Mouse (Mus musculus): ENCODE measurements around the gene Fahd1. TPM values are rescaled to one million over a fixed set of nuclear protein-coding genes. Genes with fewer than 3 reads are reported as not detected.

The Fahd1 gene
- total RNA-seq, 1 experiment from 2014 or later = 19.6 TPM

GRCm38 (mm10) chr17:24886932-24887271 lies 36.7 kb upstream of the Fahd1 start:
- no peak for ATAC-seq (replicated peaks in 1 of 2; ENCODE audit: insufficient read depth in 1 of 2, low FRiP score in 2 of 2, low TSS enrichment in 1 of 2, low read depth in 1 of 2, poor library complexity in 2 of 2, severe bottlenecking in 2 of 2)

GRCm38 (mm10) chr17:24886134-24886931 lies 36.2 kb upstream of the Fahd1 start, which contains the start of the genes Nubp2 and Spsb3:
TSS of gene Nubp2 (minus strand) at chr17:24886349.
TSS of gene Spsb3 (plus strand) at chr17:24886643.
- ATAC-seq (replicated peaks in 1 of 2; ENCODE audit: insufficient read depth in 1 of 2, low FRiP score in 2 of 2, low TSS enrichment in 1 of 2, low read depth in 1 of 2, poor library complexity in 2 of 2, severe bottlenecking in 2 of 2) = peak; percentile 94 to 95

- ATAC-seq (replicated peaks in 1 of 2; ENCODE audit: insufficient read depth in 1 of 2, low FRiP score in 2 of 2, low TSS enrichment in 1 of 2, low read depth in 1 of 2, poor library complexity in 2 of 2, severe bottlenecking in 2 of 2) = no peak
Measured at GRCm38 (mm10) chr17:24885356-24886133, 35.4 kb upstream of the Fahd1 start.

GRCm38 (mm10) chr17:24884391-24884790 lies 34.2 kb upstream of the Fahd1 start:
- ATAC-seq (replicated peaks in 1 of 2; ENCODE audit: insufficient read depth in 1 of 2, low FRiP score in 2 of 2, low TSS enrichment in 1 of 2, low read depth in 1 of 2, poor library complexity in 2 of 2, severe bottlenecking in 2 of 2) = no peak

- peak in 1 of 2 experiments; percentile 8; a peak in 1 of 4 replicates for ATAC-seq (replicated peaks in 1 of 2; ENCODE audit: insufficient read depth in 1 of 2, low FRiP score in 2 of 2, low TSS enrichment in 1 of 2, low read depth in 1 of 2, poor library complexity in 2 of 2, severe bottlenecking in 2 of 2)
Measured at GRCm38 (mm10) chr17:24881738-24882440, 31.7 kb upstream of the Fahd1 start.

- no peak for ATAC-seq (replicated peaks in 1 of 2; ENCODE audit: insufficient read depth in 1 of 2, low FRiP score in 2 of 2, low TSS enrichment in 1 of 2, low read depth in 1 of 2, poor library complexity in 2 of 2, severe bottlenecking in 2 of 2)
Measured at GRCm38 (mm10) chr17:24878531-24878930, 28.4 kb upstream of the Fahd1 start.

GRCm38 (mm10) chr17:24878117-24878397 lies 27.9 kb upstream of the Fahd1 start:
- no peak for ATAC-seq (replicated peaks in 1 of 2; ENCODE audit: insufficient read depth in 1 of 2, low FRiP score in 2 of 2, low TSS enrichment in 1 of 2, low read depth in 1 of 2, poor library complexity in 2 of 2, severe bottlenecking in 2 of 2)

GRCm38 (mm10) chr17:24877336-24878116 lies 27.4 kb upstream of the Fahd1 start:
- ATAC-seq (replicated peaks in 1 of 2; ENCODE audit: insufficient read depth in 1 of 2, low FRiP score in 2 of 2, low TSS enrichment in 1 of 2, low read depth in 1 of 2, poor library complexity in 2 of 2, severe bottlenecking in 2 of 2) = no peak

GRCm38 (mm10) chr17:24874989-24875388 lies 24.8 kb upstream of the Fahd1 start:
- no peak for ATAC-seq (replicated peaks in 1 of 2; ENCODE audit: insufficient read depth in 1 of 2, low FRiP score in 2 of 2, low TSS enrichment in 1 of 2, low read depth in 1 of 2, poor library complexity in 2 of 2, severe bottlenecking in 2 of 2)

GRCm38 (mm10) chr17:24874405-24874745 lies 24.2 kb upstream of the Fahd1 start:
- no peak for ATAC-seq (replicated peaks in 1 of 2; ENCODE audit: insufficient read depth in 1 of 2, low FRiP score in 2 of 2, low TSS enrichment in 1 of 2, low read depth in 1 of 2, poor library complexity in 2 of 2, severe bottlenecking in 2 of 2)

GRCm38 (mm10) chr17:24873695-24874404 lies 23.7 kb upstream of the Fahd1 start:
- ATAC-seq (replicated peaks in 1 of 2; ENCODE audit: insufficient read depth in 1 of 2, low FRiP score in 2 of 2, low TSS enrichment in 1 of 2, low read depth in 1 of 2, poor library complexity in 2 of 2, severe bottlenecking in 2 of 2) = no peak

GRCm38 (mm10) chr17:24867914-24868313 lies 17.8 kb upstream of the Fahd1 start:
- no peak for ATAC-seq (replicated peaks in 1 of 2; ENCODE audit: insufficient read depth in 1 of 2, low FRiP score in 2 of 2, low TSS enrichment in 1 of 2, low read depth in 1 of 2, poor library complexity in 2 of 2, severe bottlenecking in 2 of 2)

GRCm38 (mm10) chr17:24865776-24866175 lies 15.6 kb upstream of the Fahd1 start, which contains the start of gene Igfals:
TSS of gene Igfals (plus strand) at chr17:24865997.
- no peak for ATAC-seq (replicated peaks in 1 of 2; ENCODE audit: insufficient read depth in 1 of 2, low FRiP score in 2 of 2, low TSS enrichment in 1 of 2, low read depth in 1 of 2, poor library complexity in 2 of 2, severe bottlenecking in 2 of 2)

GRCm38 (mm10) chr17:24861785-24862184 lies 11.6 kb upstream of the Fahd1 start:
- no peak for ATAC-seq (replicated peaks in 1 of 2; ENCODE audit: insufficient read depth in 1 of 2, low FRiP score in 2 of 2, low TSS enrichment in 1 of 2, low read depth in 1 of 2, poor library complexity in 2 of 2, severe bottlenecking in 2 of 2)

GRCm38 (mm10) chr17:24860076-24860475 lies 9.9 kb upstream of the Fahd1 start:
- ATAC-seq (replicated peaks in 1 of 2; ENCODE audit: insufficient read depth in 1 of 2, low FRiP score in 2 of 2, low TSS enrichment in 1 of 2, low read depth in 1 of 2, poor library complexity in 2 of 2, severe bottlenecking in 2 of 2) = no peak

- ATAC-seq (replicated peaks in 1 of 2; ENCODE audit: insufficient read depth in 1 of 2, low FRiP score in 2 of 2, low TSS enrichment in 1 of 2, low read depth in 1 of 2, poor library complexity in 2 of 2, severe bottlenecking in 2 of 2) = peak in 1 of 2 experiments; percentile 40; a peak in 2 of 4 replicates
Measured at GRCm38 (mm10) chr17:24858967-24859366, 8.8 kb upstream of the Fahd1 start.

All from hematopoietic stem cell, adult 5-6 weeks (primary cell).